Mouse (Mus musculus) gastrocnemius, postnatal 14 days (tissue): ENCODE measurements around the gene Serpini2. TPM values are rescaled to one million over a fixed set of nuclear protein-coding genes. Genes with fewer than 3 reads are reported as not detected.

Experiments used
- total RNA-seq, 2 experiments: library from RNA; stranded (reverse); gene quantifications; 2 replicates each; pipeline ENCODE4 v1.2.3; 2021

Serpini2 gene
- total RNA-seq, 2 experiments from 2014 or later, result not detected

Other genes with a start within 250 kb of the Serpini2 start
- gene Zbbx, start 105.0 kb downstream of the Serpini2 start, total RNA-seq, result not detected
- not detected for gene Wdr49, start 212.1 kb upstream of the Serpini2 start, total RNA-seq